Mouse (Mus musculus) lung, postnatal 0 days (tissue): ENCODE data around the gene Olfr959. TPM values are rescaled to one million over a fixed set of nuclear protein-coding genes. Genes with fewer than 3 reads are reported as not detected.

Experiments
- ATAC-seq: fragments of 200-750 bp; cut with Nextera tagmentation; 2 replicates; pipeline ENCODE4 v1.8.0; 2017; ENCODE audit warnings: moderate library complexity
- DNase-seq: peaks from one replicate; pipeline ENCODE4 v3.0.0-alpha.2; 2016; ENCODE audit warnings: low spot score
- H3K27ac ChIP-seq: fragments of 300-500 bp; sonication (generic); 2 replicates; pipeline ENCODE4 v1.5.1; 2014; ENCODE audit warnings: antibody characterized with exemption, mild to moderate bottlenecking, low read length, mixed read lengths
- H3K27me3 ChIP-seq: fragments of 300-500 bp; sonication (generic); replicated peaks from 2 replicates; pipeline ENCODE4 v1.6.1; 2014; ENCODE audit warnings: low read length, mixed read lengths; ENCODE audit not compliant: insufficient read depth
- H3K36me3 ChIP-seq: fragments of 300-500 bp; sonication (generic); 2 replicates; pipeline ENCODE4 v1.6.1; 2014; ENCODE audit warnings: low read length, mixed read lengths; ENCODE audit not compliant: insufficient read depth
- H3K4me1 ChIP-seq: fragments of 300-500 bp; sonication (generic); 2 replicates; pipeline ENCODE4 v1.6.1; 2014; ENCODE audit warnings: antibody characterized with exemption, low read depth, low read length, mixed read lengths; ENCODE audit not compliant: insufficient read depth
- H3K4me2 ChIP-seq: fragments of 300-500 bp; sonication (generic); replicated peaks from 2 replicates; pipeline ENCODE4 v1.6.1; 2014; ENCODE audit warnings: low read depth, mild to moderate bottlenecking, low read length, moderate library complexity, mixed read lengths
- H3K4me3 ChIP-seq: fragments of 300-500 bp; sonication (generic); 2 replicates; pipeline ENCODE4 v1.5.1; 2014; ENCODE audit warnings: low read depth, low read length
- H3K9ac ChIP-seq: fragments of 300-500 bp; sonication (generic); replicated peaks from 2 replicates; pipeline ENCODE4 v1.6.1; 2014; ENCODE audit warnings: low read depth, mild to moderate bottlenecking
- H3K9me3 ChIP-seq: fragments of 300-500 bp; sonication (generic); 2 replicates; pipeline ENCODE4 v1.6.1; 2016; ENCODE audit warnings: low read length, mixed read lengths
- CTCF ChIP-seq: IDR thresholded peaks from 2 replicates; pipeline ENCODE4 v1.5.1; 2016; ENCODE audit warnings: antibody characterized with exemption, mild to moderate bottlenecking
- EP300 ChIP-seq: IDR thresholded peaks from 2 replicates; pipeline ENCODE4 v1.6.1; 2016; ENCODE audit warnings: antibody characterized with exemption, mild to moderate bottlenecking, control low read depth
- WGBS: fragments of 180-500 bp; shearing (Covaris S2); extraction: QIAGEN DNeasy Blood & Tissue Kit; methylation state at CpG from one replicate; pipeline ENCODE4 v1.1.7; 2014; 5-methylcytosine and 5-hydroxymethylcytosine counted together
- polyA plus RNA-seq: library from polyadenylated mRNA; unstranded; fragments of >200 nt; fragmentation: Nextera tagmentation; extraction: Ambion mirVana; gene quantifications from 2 replicates; pipeline ENCODE4 v1.2.1, GENCODE M21; 2015

The Olfr959 gene
- polyA plus RNA-seq: not detected in 2 replicates

- H3K4me1 ChIP-seq: no peaks in the 10 kb centered on the region
- no peak within 1 kb of the TSS for H3K9ac ChIP-seq
- H3K27ac ChIP-seq: no peak within 1 kb of the TSS
- no peaks in the 10 kb centered on the region for H3K27me3 ChIP-seq
- H3K36me3 ChIP-seq: no peaks in the 10 kb centered on the region
- no peak for TF ChIP-seq EP300
- no peak for TF ChIP-seq CTCF
- DNase-seq (no peak), ATAC-seq (no peak)
- 71% methylated on average over 3 of the region's 3 CpGs for WGBS
- no peaks in the 10 kb centered on the region for H3K9me3 ChIP-seq
- H3K4me2 ChIP-seq: no peak within 1 kb of the TSS
- no peak within 1 kb of the TSS for H3K4me3 ChIP-seq
Observed at GRCm38 (mm10) chr9:39575469-39575868, at the start of gene Olfr959. Gene Olfr959, minus strand, starts transcription at chr9:39575569.

- ATAC-seq: no peak
- Histone ChIP-seq H3K27ac (no peak overlapping the region), H3K27me3 (no peaks in the 10 kb centered on the region), H3K36me3 (no peaks in the 10 kb centered on the region), H3K9me3 (no peaks in the 10 kb centered on the region), H3K4me2 (no peak overlapping the region), H3K4me3 (no peak overlapping the region), H3K9ac (no peak overlapping the region), H3K4me1 (no peaks in the 10 kb centered on the region)
- no peak for DNase-seq
- TF ChIP-seq EP300 (no peak), CTCF (no peak)
- WGBS: 64% methylated on average over 2 of the region's 2 CpGs
Observed at GRCm38 (mm10) chr9:39624711-39625110, 49.3 kb upstream of the Olfr959 start.

DNA sequence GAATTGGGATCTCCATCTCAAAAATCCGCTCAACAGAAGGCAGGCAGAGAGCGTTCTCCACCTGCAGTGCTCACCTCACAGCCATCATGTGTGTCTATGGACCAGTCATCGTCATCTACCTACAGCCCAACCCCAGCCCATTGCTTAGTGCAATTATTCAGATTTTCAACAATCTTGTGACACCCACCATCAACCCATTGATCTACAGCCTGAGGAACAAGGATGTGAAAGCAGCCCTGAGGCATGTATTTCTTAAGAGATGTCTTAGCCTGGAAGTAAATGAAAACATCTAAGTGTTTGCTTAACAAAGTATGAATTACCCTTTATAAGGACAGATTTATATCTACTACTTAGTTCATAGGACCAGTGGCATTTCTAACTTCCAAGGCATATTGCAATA lies 48.4 kb upstream of the Olfr959 start:
- Histone ChIP-seq H3K4me2 (no peak overlapping the region), H3K27me3 (no peaks in the 10 kb centered on the region), H3K27ac (no peak overlapping the region), H3K9ac (no peak overlapping the region), H3K4me1 (no peaks in the 10 kb centered on the region), H3K36me3 (no peaks in the 10 kb centered on the region), H3K9me3 (no peaks in the 10 kb centered on the region), H3K4me3 (no peak overlapping the region)
- TF ChIP-seq EP300: no peak
- TF ChIP-seq CTCF: no peak
- ATAC-seq: no peak
- 87% methylated on average over 3 of the region's 3 CpGs for WGBS
- DNase-seq: no peak

DNA sequence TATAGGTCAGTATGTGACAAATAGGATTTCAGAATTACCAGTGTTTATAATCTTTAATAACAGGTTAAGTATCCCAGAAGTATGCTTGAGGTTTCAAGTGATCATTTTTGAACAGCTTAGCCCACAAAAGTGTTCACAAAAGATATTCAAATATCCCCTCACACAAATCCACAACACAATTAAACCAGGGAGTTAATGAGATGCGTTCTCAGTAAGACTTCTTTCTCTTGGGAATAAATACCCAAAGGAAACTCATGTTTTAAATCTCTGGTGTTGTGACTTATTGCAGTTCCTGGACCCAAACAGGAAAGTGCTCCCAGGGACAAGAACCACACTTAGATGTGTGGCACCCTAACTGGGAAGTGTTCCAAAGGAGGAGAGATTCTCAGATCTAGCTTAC lies 45.7 kb upstream of the Olfr959 start, which contains the start of gene Olfr960:
Olfr960 (plus strand) TSS at position 301 of the 400 bp plus-strand sequence.
- TF ChIP-seq CTCF: no peak
- TF ChIP-seq EP300: no peak
- Histone ChIP-seq H3K4me3 (no peak within 1 kb of the TSS), H3K4me2 (no peak within 1 kb of the TSS), H3K9me3 (no peaks in the 10 kb centered on the region), H3K27ac (no peak within 1 kb of the TSS), H3K27me3 (no peaks in the 10 kb centered on the region), H3K9ac (no peak within 1 kb of the TSS), H3K36me3 (no peaks in the 10 kb centered on the region), H3K4me1 (no peaks in the 10 kb centered on the region)
- DNase-seq (no peak), ATAC-seq (no peak)
- WGBS: 72% methylated on average over 1 of the region's 1 CpGs

DNA sequence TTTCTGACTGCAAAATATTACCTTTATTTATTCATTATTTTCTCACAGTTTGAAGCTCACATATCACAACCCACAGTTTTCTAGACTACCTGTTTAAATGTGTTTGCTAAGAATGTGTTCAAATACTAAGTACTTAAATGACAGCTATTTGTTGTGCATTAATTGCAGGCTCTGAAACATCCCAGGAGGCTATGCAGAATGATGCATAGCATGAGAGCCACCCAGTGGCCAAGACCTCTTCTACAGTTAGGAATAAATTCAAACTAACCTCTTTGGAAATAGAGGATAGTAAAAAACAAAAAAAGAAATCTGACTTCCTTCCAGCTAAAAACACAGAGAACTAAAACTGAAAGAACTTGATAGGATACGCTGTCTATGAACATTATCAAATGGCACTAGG lies 36.6 kb upstream of the Olfr959 start:
- no peaks in the 10 kb centered on the region for H3K36me3 ChIP-seq
- H3K4me2 ChIP-seq: no peak overlapping the region
- H3K4me1 ChIP-seq: no peaks in the 10 kb centered on the region
- no peak for DNase-seq
- H3K4me3 ChIP-seq: no peak overlapping the region
- no peak for TF ChIP-seq EP300
- peak; percentile 45 for TF ChIP-seq CTCF
- H3K9ac ChIP-seq: no peak overlapping the region
- H3K27me3 ChIP-seq: no peaks in the 10 kb centered on the region
- no peak for ATAC-seq
- no peaks in the 10 kb centered on the region for H3K9me3 ChIP-seq
- no peak overlapping the region for H3K27ac ChIP-seq
- WGBS: 56% methylated on average over 1 of the region's 1 CpGs

DNA sequence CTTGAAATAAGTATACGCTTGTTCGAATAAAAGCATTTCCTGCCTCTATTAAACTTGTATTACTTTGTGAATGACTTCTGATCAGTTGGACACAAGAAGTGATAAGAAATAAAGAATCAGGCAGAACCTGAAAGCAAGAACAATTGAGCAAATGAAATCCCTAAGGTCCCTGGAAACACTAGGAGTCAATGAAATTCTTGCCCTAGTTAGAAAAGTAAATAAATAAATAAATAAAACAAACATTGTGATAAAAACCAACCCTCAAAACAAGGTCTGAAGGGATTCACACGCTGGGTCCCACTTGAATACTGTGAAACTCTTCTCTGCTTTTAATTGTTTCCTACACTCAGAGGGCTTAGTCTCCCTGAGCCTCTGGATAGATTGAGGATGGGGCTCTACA lies 35.0 kb upstream of the Olfr959 start, which contains the start of gene Olfr148:
Olfr148 (plus strand) TSS at position 301 of the 400 bp plus-strand sequence.
- H3K4me2 ChIP-seq: no peak within 1 kb of the TSS
- 65% methylated on average over 3 of the region's 3 CpGs for WGBS
- H3K27me3 ChIP-seq: no peaks in the 10 kb centered on the region
- H3K9me3 ChIP-seq: no peaks in the 10 kb centered on the region
- no peak within 1 kb of the TSS for H3K9ac ChIP-seq
- TF ChIP-seq CTCF (no peak), EP300 (no peak)
- H3K4me1 ChIP-seq: no peaks in the 10 kb centered on the region
- H3K36me3 ChIP-seq: no peaks in the 10 kb centered on the region
- no peak within 1 kb of the TSS for H3K27ac ChIP-seq
- ATAC-seq: no peak
- DNase-seq: no peak
- no peak within 1 kb of the TSS for H3K4me3 ChIP-seq

GRCm38 (mm10) chr9:39608497-39608896 lies 33.1 kb upstream of the Olfr959 start:
- Histone ChIP-seq H3K9me3 (no peaks in the 10 kb centered on the region), H3K9ac (no peak overlapping the region), H3K4me3 (no peak overlapping the region), H3K27me3 (no peaks in the 10 kb centered on the region), H3K36me3 (no peaks in the 10 kb centered on the region), H3K4me1 (0 out of 2 replicates have a peak, but pooled peaks cover 5% of the 10 kb centered on the region), H3K4me2 (no peak overlapping the region), H3K27ac (no peak overlapping the region)
- no peak for TF ChIP-seq EP300
- ATAC-seq (no peak), DNase-seq (no peak)
